Mouse (Mus musculus) stomach, embryonic 16.5 days (tissue): ENCODE results near the gene Naa16. TPM values are rescaled to one million over a fixed set of nuclear protein-coding genes. Genes with fewer than 3 reads are reported as not detected.
A peak's percentile ranks its signal among the peaks of the same experiment; 100 is the strongest.

Experiments used
- ATAC-seq: fragments of 200-750 bp; cut with Nextera tagmentation; 2 replicates; pipeline ENCODE4 v1.8.0; 2017; ENCODE audit warnings: moderate number of reproducible peaks, moderate TSS enrichment; ENCODE audit not compliant: insufficient read depth, low FRiP score
- H3K27ac ChIP-seq: fragments of 300-500 bp; sonication (generic); 2 replicates; pipeline ENCODE4 v1.5.1; 2014; ENCODE audit warnings: low read length
- H3K27me3 ChIP-seq: fragments of 300-500 bp; sonication (generic); 2 replicates; pipeline ENCODE4 v1.6.1; 2014; ENCODE audit warnings: low read length, control low read depth, mixed read lengths; ENCODE audit not compliant: control insufficient read depth, insufficient read depth
- H3K36me3 ChIP-seq: fragments of 300-500 bp; sonication (generic); 2 replicates; pipeline ENCODE4 v1.6.1; 2014; ENCODE audit warnings: low read length; ENCODE audit not compliant: control insufficient read depth, insufficient read depth
- H3K4me1 ChIP-seq: fragments of 300-500 bp; sonication (generic); 2 replicates; pipeline ENCODE4 v1.6.1; 2014; ENCODE audit warnings: low read length, control low read depth, mixed read lengths; ENCODE audit not compliant: control insufficient read depth, insufficient read depth
- H3K4me2 ChIP-seq: fragments of 300-500 bp; sonication (generic); 2 replicates; pipeline ENCODE4 v1.6.1; 2014; ENCODE audit warnings: low read depth, low read length, mixed read lengths
- H3K4me3 ChIP-seq: fragments of 300-500 bp; sonication (generic); replicated peaks from 2 replicates; pipeline ENCODE4 v1.5.1; 2014; ENCODE audit warnings: mild to moderate bottlenecking, low read length
- H3K9ac ChIP-seq: fragments of 300-500 bp; sonication (generic); 2 replicates; pipeline ENCODE4 v1.6.1; 2014; ENCODE audit warnings: low read length
- H3K9me3 ChIP-seq: fragments of 300-500 bp; sonication (generic); replicated peaks from 2 replicates; pipeline ENCODE4 v1.6.1; 2016; ENCODE audit warnings: low read length, control low read depth; ENCODE audit not compliant: control insufficient read depth
- WGBS: fragments of 180-500 bp; shearing (Covaris S2); extraction: QIAGEN DNeasy Blood & Tissue Kit; methylation state at CpG from one replicate; pipeline ENCODE4 v1.1.7; 2014; 5-methylcytosine and 5-hydroxymethylcytosine counted together
- polyA plus RNA-seq: library from polyadenylated mRNA; unstranded; fragments of >200 nt; fragmentation: Nextera tagmentation; extraction: Ambion mirVana; gene quantifications from 2 replicates; pipeline ENCODE4 v1.2.1, GENCODE M21; 2015

Gene Naa16
- polyA plus RNA-seq, 1 experiment from 2014 or later, result 39.0 TPM

DNA sequence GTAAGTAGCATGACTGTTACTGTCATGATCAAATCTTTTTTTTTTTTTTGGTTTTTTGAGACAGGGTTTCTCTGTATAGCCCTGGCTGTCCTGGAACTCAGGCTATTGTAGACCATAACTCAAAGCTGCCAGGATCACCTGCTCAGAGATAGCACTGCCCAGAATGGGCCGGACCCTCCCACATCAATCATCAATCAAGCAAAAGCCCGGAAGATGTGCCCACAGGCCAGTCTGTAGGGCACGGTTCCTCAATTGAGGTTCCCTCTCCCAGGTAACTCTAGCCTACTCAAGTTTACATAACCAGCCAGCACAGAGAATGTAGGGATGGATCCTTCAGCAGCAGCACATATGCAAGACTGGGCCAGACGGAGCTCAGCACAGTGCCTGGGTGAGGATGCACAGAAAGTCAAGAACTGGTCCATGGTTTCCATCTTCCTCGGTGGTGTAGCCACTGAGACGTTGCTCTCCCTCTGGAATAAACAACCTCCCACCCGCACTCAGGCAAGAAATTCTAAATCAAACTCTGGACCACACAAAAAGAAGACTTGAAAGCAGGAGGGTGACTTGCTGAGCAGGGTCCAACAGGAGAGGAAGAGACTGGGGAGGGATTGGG, 103.2 kb downstream of the Naa16 start:
- Histone ChIP-seq H3K27ac (no peak overlapping the region), H3K27me3 (no peaks in the 10 kb centered on the region), H3K4me1 (peaks cover 13% of the 10 kb centered on the region), H3K36me3 (no peaks in the 10 kb centered on the region), H3K9ac (no peak overlapping the region), H3K4me3 (no peak overlapping the region), H3K9me3 (no peaks in the 10 kb centered on the region), H3K4me2 (no peak overlapping the region)
- ATAC-seq, result no peak
- WGBS, result 76% methylated on average over 7 of the region's 7 CpGs

DNA sequence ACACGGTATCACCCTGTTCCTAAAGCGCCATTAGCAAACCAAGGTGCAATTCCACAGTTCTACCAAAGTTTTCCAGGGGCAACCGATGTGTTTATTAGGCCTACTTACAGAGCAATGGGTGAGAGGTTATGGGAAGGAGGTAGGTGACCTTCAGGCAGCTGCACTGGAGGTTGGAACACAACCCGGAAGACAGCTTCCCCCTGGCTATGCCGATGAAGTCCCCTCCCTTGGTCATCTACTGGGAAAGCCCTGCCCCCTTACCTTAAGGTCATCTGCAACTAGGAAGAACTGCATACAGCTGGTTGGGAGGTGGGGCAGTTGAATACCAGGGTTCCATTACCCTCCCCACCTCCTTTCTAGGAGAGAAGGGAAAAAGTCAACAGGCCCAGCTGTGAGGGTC, 105.0 kb downstream of the Naa16 start:
- H3K9me3 ChIP-seq, result no peaks in the 10 kb centered on the region
- no peak overlapping the region for H3K9ac ChIP-seq
- no peak overlapping the region for H3K4me2 ChIP-seq
- no peaks in the 10 kb centered on the region for H3K27me3 ChIP-seq
- ATAC-seq, result no peak
- 91% methylated on average over 5 of the region's 5 CpGs for WGBS
- no peaks in the 10 kb centered on the region for H3K36me3 ChIP-seq
- H3K4me1 ChIP-seq, result peaks cover 9% of the 10 kb centered on the region
- no peak overlapping the region for H3K4me3 ChIP-seq
- H3K27ac ChIP-seq, result no peak overlapping the region

DNA sequence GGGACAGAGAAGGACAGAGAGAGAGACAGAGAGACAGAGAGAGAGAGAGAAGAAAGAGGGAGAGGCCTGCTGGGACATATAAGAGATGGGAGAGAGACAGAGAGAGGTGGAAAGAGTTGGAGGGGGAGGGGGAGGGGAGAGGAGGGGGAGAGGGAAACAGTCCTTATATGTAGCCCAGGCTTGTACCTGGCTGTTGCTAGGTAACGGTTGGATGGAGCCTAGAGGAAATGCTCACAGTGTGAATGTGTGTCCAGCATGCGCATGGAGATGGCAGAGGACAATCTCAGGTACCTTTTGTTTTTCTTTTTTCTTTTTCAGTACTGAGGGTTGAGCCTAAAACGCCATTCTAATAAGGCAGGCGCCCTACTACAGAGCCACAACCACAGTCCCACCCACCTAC, 106.0 kb downstream of the Naa16 start:
- no peak overlapping the region for H3K27ac ChIP-seq
- H3K36me3 ChIP-seq, result no peaks in the 10 kb centered on the region
- 84% methylated on average over 4 of the region's 4 CpGs for WGBS
- H3K4me3 ChIP-seq, result no peak overlapping the region
- no peaks in the 10 kb centered on the region for H3K4me1 ChIP-seq
- H3K9ac ChIP-seq, result no peak overlapping the region
- no peaks in the 10 kb centered on the region for H3K27me3 ChIP-seq
- ATAC-seq, result no peak
- no peak overlapping the region for H3K4me2 ChIP-seq
- H3K9me3 ChIP-seq, result no peaks in the 10 kb centered on the region

DNA sequence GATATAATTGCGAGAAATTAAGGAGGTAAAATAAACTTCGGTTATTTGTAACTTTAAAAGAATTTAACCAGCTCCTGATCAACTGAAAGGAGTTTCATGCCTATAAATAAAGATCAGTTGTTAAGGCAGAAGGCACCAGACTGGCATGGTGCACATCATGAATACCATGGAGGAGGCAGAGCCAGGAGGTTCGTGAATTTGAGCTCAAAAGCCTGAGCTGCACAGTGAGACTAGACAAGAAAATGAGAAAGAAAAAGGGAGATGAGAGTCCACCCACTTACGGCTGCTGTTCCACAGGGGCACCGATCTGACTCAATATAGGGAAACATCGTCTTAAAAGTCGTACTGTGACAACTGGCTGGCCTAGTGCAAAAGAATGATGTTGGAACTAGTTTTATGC, 106.6 kb downstream of the Naa16 start:
- no peak overlapping the region for H3K4me2 ChIP-seq
- no peaks in the 10 kb centered on the region for H3K9me3 ChIP-seq
- H3K36me3 ChIP-seq, result no peaks in the 10 kb centered on the region
- 90% methylated on average over 7 of the region's 7 CpGs for WGBS
- no peak overlapping the region for H3K9ac ChIP-seq
- no peaks in the 10 kb centered on the region for H3K27me3 ChIP-seq
- H3K27ac ChIP-seq, result no peak overlapping the region
- H3K4me1 ChIP-seq, result no peaks in the 10 kb centered on the region
- no peak for ATAC-seq
- H3K4me3 ChIP-seq, result no peak overlapping the region

DNA sequence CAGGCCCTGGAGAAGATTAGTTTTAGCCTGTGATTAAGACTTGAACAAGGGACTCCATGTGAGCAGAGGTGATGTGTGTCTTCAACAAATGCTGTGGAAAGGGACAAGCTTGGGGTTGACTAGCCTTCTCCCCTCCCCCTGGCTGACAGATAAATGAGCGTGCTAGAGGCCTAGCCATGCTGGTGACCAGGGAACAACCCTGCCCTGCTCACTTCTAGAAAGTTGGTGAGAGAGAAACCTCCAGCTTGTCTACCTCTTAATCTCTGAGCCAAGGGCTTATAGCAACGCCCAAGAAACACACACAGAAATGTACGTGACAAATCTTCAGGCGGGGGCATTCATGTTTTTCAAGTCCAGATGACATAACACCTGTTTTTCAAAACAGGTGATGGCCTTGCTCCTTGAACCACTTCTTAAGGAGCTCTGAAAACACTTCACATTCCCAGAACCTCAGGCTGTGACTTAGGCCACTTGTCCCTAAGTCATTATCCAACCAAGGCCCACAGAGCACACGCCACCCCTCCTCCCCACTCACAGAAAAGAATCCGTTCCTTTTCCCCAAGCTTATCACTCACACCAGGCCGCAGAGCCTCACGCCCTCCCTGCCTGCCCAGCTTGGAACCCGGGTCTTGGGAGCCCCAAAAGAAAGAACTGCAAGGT, 108.6 kb downstream of the Naa16 start:
- H3K36me3 ChIP-seq, result no peaks in the 10 kb centered on the region
- H3K27ac ChIP-seq, result no peak overlapping the region
- H3K4me1 ChIP-seq, result no peaks in the 10 kb centered on the region
- H3K4me3 ChIP-seq, result no peak overlapping the region
- H3K27me3 ChIP-seq, result no peaks in the 10 kb centered on the region
- no peak overlapping the region for H3K4me2 ChIP-seq
- H3K9me3 ChIP-seq, result no peaks in the 10 kb centered on the region
- 83% methylated on average over 9 of the region's 9 CpGs for WGBS
- ATAC-seq, result no peak
- no peak overlapping the region for H3K9ac ChIP-seq

DNA sequence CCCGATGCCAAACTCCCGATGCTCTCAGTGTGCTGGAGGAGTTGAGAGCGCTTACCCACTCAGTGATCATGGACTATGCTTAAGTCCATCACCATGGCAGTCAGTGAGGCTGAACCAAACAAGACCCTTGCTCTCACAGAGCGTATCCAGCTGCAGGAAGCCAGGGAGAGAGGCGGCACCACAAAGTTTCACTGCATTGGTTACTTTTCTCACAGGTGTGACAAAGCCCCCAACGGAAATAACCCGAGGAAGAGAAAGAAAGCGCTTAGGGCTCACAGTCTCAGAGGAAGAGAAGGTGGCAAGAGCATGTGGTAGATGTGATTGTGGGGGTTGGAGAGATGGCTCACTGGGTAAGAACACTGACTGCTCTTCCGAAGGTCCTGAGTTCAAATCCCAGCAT, 110.1 kb downstream of the Naa16 start:
- WGBS, result 87% methylated on average over 9 of the region's 9 CpGs
- ATAC-seq, result no peak

DNA sequence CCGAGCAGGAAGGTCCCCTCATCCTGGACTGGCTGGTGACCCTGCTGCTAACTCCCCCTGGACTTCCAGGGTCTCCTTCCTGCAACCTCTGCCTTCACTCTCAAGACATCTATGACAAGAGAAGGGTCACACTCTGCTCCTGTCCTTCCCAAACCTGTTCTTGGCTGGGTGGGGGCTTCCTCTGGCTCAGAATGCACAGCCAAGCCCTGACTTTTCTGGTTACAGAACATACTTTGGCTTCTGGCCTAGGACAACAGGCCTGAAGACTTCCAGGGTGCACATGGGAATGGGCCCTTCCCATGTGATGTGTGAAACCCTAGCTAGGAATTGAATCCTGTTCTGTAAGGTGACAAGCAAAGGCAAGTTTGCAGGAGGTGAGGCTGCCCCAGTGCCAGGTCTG, 111.1 kb downstream of the Naa16 start:
- H3K4me2 ChIP-seq, result no peak overlapping the region
- ATAC-seq, result peak; percentile 37; the same call in 1 of the 2 replicates
- WGBS, result 64% methylated on average over 1 of the region's 1 CpGs
- H3K9ac ChIP-seq, result no peak overlapping the region
- H3K4me3 ChIP-seq, result no peak overlapping the region
- H3K27me3 ChIP-seq, result no peaks in the 10 kb centered on the region
- H3K36me3 ChIP-seq, result no peaks in the 10 kb centered on the region
- H3K27ac ChIP-seq, result no peak overlapping the region
- no peaks in the 10 kb centered on the region for H3K9me3 ChIP-seq
- no peaks in the 10 kb centered on the region for H3K4me1 ChIP-seq

More for the DNA sequence above, 110.1 kb downstream of the Naa16 start:
- H3K36me3 ChIP-seq, result no peaks in the 10 kb centered on the region
- no peaks in the 10 kb centered on the region for H3K27me3 ChIP-seq
- no peak overlapping the region for H3K4me2 ChIP-seq
- no peaks in the 10 kb centered on the region for H3K4me1 ChIP-seq
- H3K4me3 ChIP-seq, result no peak overlapping the region
- H3K9me3 ChIP-seq, result no peaks in the 10 kb centered on the region
- no peak overlapping the region for H3K9ac ChIP-seq
- no peak overlapping the region for H3K27ac ChIP-seq

DNA sequence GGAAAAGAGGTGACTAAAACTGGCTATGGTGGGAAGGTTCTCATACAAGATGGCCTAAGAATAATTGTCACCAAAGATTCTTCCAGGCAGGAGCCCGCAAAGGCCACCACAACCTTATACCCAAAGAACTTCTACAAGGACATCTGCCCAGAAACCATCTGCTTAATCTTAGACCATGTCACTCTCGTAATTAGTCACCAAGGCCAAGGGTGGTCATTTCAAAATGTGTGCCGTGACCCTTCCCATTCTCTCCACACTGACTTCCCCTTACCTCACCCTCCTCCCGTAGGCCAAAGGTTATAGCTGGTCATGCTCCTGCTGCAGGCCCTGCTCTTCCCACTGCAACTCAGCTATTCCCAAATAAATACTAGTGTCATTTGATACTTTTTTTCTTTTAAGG, 111.7 kb downstream of the Naa16 start:
- no peaks in the 10 kb centered on the region for H3K36me3 ChIP-seq
- no peak overlapping the region for H3K27ac ChIP-seq
- ATAC-seq, result no peak
- H3K4me2 ChIP-seq, result no peak overlapping the region
- H3K27me3 ChIP-seq, result no peaks in the 10 kb centered on the region
- WGBS, result 85% methylated on average over 4 of the region's 4 CpGs
- H3K4me1 ChIP-seq, result no peaks in the 10 kb centered on the region
- no peaks in the 10 kb centered on the region for H3K9me3 ChIP-seq
- no peak overlapping the region for H3K9ac ChIP-seq
- no peak overlapping the region for H3K4me3 ChIP-seq

DNA sequence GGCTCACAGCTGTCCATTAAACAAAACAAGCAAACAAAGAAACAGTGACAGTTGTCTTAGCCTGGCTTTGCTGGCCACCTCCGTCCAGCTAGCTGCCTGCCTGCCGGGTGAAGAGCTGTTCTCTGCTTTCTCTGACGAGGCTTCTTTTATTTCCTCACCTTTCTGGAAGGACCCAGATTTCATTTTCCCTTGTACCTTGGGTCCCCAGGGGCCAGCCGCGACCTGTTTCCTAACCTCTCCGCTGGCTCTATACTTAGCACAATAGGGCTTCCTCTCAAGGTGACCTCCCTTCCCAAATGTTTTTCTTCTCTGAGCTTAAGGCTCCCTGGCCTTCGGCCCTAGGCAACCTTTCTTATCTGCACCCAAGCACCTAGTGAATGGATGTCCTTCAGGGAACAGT, 112.7 kb downstream of the Naa16 start:
- Histone ChIP-seq H3K27ac (no peak overlapping the region), H3K4me3 (no peak overlapping the region), H3K4me1 (no peaks in the 10 kb centered on the region), H3K4me2 (no peak overlapping the region), H3K27me3 (no peaks in the 10 kb centered on the region), H3K36me3 (no peaks in the 10 kb centered on the region), H3K9me3 (no peaks in the 10 kb centered on the region), H3K9ac (no peak overlapping the region)
- no peak for ATAC-seq
- 56% methylated on average over 7 of the region's 7 CpGs for WGBS
